Mouse (Mus musculus): ENCODE results near the gene Pam16. TPM values are rescaled to one million over a fixed set of nuclear protein-coding genes. Genes with fewer than 3 reads are reported as not detected.

Pam16 gene
- total RNA-seq, 2 experiments from 2014 or later, result 119 to 137 TPM

DNA sequence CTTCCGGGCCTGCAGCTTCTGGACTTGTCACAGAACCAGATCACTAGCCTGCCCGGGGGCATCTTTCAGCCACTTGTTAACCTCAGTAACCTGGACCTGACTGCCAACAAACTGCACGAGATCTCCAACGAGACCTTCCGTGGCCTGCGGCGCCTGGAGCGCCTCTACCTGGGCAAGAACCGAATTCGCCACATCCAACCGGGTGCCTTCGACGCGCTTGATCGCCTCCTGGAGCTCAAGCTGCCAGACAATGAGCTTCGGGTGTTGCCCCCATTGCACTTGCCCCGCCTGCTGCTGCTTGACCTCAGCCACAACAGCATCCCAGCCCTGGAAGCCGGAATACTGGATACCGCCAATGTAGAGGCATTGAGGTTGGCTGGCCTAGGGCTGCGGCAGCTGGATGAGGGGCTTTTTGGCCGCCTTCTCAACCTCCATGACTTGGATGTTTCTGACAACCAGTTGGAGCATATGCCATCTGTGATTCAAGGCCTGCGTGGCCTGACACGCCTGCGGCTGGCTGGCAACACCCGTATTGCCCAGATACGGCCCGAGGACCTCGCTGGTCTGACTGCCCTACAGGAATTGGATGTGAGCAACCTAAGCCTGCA lies 23.7 kb upstream of the Pam16 start:
- intact Hi-C loops (cut with DNase I), result no loop called here
- no peak for DNase-seq

- DNase-seq, result peak; percentile 59 to 62
- intact Hi-C loops (cut with DNase I), result no loop called here
Measured at GRCm38 (mm10) chr16:4647651-4648141, 22.9 kb upstream of the Pam16 start.

DNA sequence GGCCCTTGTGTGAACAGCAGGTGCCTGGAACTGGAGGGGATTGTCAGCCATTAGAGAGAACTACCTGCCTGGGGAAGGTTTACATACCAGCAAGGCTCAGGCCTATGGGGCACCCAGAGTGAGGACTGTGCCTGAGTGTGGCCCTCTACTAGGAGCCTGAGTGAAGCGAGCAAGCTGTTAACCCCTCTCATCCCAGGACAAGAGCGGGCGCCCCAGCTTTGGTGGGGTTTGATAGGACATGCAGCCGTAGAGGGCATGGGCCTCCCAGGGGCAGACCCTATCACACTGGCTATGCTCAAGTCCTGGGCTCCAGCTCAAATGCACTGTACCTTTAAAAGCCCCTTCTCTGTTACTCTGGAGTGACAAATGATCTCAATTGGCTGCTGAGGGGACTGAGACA lies 22.0 kb upstream of the Pam16 start:
- DNase-seq, result no peak
- intact Hi-C loops (cut with DNase I), result no loop called here

DNA sequence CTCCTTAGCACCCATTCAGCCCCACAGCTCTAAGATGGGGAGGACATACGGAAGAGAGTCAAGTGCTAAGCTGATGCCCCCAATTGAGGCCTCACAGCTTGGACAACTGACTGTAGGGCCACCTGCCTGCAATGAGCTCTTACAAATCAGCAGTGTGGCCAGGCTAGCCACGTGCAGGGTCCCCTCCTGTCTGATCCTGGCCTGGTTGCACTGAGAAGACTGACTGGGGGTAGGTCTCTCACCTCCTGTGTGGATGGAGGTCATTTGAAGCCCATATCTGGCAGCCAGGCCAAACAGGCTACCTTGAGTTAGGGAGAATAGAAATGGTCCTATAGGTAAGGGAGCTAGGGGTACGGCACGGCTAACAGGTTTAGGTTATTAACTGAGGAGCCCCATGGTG lies 21.1 kb upstream of the Pam16 start:
- no peak for DNase-seq
- intact Hi-C loops (cut with DNase I), result no loop called here

- intact Hi-C loops (cut with DNase I), result no loop called here
- peak; percentile 84 to 91 for DNase-seq
Measured at GRCm38 (mm10) chr16:4643670-4644419, 19.1 kb upstream of the Pam16 start.

DNA sequence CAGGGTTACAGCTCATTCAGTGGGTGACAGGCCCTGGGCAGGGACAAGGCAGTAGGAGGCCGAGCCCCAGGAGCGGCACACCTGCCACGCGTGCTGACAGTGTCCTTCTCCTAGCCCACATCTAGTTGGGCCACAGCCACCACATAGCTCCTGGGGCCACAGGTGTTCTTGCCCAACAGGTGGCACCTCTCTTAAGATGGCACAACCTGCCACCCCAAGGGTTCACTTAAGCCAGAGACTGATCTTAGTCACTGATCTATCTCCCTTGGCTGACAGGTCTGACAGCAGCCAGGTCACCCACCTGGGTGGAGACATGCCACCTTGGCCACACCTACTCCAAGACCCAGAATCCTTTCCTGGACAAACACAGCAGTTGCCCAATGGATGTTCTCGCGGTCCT lies 18.1 kb upstream of the Pam16 start:
- intact Hi-C loops (cut with DNase I), result no loop called here

DNA sequence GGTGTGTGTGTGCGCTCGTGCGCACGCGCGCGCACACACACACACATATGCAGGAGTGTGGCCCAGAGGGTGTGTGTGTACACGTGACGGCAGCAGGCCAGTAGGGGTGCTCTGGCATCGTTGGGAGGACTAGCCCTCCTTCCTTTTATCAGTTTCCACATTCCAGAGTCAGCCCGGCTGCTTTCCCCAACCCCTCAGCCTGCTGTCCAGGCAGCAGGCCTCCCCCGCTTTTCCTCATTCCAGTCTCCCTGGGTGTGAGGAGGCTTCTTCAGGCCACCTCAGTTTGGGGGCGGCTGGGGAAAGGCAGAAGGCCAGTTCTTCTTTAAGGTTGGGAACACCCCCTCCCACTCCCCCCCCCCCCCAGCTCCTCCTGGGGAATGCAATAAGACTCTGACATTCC lies 17.4 kb upstream of the Pam16 start:
- DNase-seq, result peak; percentile 71 to 80

More for the DNA sequence above, 18.1 kb upstream of the Pam16 start:
- no peak for DNase-seq

DNA sequence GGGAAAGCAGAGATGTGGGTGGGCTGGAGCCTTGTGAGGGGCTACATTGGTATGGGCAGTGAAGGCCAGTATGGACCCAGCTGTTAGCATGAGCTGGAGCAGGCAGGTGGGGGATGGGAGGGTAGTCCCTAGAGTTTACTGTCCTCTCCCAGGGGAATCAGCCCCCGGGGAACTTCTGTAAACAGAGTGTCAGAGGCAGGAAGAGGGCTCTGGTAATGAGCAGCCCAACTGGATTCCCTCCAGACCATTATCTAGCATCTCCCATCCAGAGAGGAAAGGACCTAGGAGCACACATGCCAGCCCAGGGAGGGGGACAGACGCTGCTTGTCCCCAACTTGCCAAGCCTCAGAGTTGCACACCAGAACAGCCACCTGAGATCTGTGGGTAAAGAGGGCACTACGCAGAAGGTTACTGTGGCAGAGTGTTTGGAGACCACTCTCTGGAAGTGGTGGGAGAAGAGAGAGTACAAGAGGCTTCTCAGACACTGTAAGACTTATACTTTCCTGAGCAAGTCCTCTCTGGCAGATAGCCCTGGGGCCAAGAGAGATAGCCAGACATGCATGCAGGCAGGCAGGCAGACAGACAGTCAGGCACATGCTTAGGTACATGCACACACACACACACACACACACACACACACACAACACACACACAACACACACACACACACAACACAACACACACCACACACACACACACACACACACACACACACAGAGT lies 16.5 kb upstream of the Pam16 start:
- intact Hi-C loops (cut with DNase I), result no loop called here
- DNase-seq, result peak; percentile 40 to 52

More for the DNA sequence above, 17.4 kb upstream of the Pam16 start:
- intact Hi-C loops (cut with DNase I), result no loop called here

DNA sequence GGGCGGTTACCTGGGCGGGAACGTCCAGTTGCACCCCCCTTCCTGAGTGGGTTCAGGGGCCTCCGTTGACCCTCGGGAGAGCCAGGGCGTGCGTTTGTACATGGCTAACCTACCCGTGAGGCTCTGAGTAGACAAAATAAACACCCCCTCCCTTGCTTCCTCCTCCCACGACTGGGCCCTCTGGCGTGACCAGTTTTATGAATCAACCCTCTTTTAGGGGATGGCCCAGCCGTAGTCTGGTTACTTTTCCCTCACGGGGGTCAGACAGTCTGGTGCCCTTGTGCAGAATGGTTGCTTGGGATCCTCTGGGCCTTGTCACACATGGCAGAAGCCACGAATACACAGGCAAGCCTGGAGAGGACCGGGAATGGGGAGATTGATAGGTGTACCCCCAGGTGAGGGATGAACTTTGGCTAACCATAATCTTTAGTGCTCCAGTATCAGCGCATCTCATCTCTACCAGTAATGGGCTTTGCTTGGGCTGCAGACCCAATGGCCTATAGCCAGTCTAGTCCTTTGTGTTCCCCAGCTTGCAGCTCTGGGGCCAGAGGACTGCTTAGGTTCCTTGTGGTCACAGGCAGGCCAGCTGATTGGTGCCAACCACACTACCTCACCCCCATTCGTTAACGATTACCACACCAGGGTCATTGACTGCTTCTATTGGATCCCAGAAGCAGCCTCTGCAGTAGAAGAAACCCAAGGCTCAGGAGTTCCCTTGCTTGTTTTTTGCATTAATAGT lies 15.6 kb upstream of the Pam16 start:
- intact Hi-C loops (cut with DNase I), result no loop called here
- peak in 1 of 2 experiments; percentile 38 for DNase-seq

DNA sequence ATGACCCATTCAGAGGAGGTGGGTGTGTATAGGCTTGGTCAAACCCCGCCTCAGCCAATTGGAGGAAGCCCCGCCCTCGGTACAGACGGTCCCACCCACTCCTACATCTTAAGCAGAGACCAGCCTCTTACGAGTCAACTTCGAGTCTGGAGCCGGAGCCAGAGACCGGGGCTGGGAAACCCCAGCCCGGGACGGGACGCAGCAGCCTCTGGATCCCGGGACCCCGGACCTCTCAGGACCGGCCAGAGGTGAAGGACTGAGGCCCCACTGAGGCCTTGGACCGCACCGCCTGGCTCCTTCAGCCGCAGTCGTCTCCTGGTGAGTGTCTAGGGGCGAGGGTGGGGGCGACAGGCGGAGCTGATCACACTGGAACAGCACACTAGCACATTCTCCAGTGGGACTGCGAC lies 15.0 kb upstream of the Pam16 start, which contains the start of the genes Vasn and Dnaja3:
TSS of gene Vasn (plus strand) at position 111 of the 407 bp plus-strand sequence.
TSS of gene Dnaja3 (plus strand) at position 159 of the 407 bp plus-strand sequence.
- intact Hi-C loops (cut with DNase I), result loop anchor here (10.0 kb wide), 1 partner anchor 505 kb away; the partner anchor contains the start of gene Sec14l5
- DNase-seq, result peak; percentile 86 to 87

GRCm38 (mm10) chr16:4638891-4639390 lies 14.2 kb upstream of the Pam16 start:
- DNase-seq, result no peak
- intact Hi-C loops (cut with DNase I), result loop anchor here (10.0 kb wide), 1 partner anchor 506 kb away; the partner anchor contains the start of gene Sec14l5

- intact Hi-C loops (cut with DNase I), result loop anchor here (10.0 kb wide), 1 partner anchor 509 kb away; the partner anchor contains the start of gene Sec14l5
- no peak for DNase-seq
Measured at GRCm38 (mm10) chr16:4635760-4636159, 11.0 kb upstream of the Pam16 start.

GRCm38 (mm10) chr16:4634681-4635080 lies 9.9 kb upstream of the Pam16 start:
- DNase-seq, result no peak
- intact Hi-C loops (cut with DNase I), result loop anchor here (5.0 to 10.0 kb wide), 3 partner anchors 158 to 510 kb away; partner anchors contain the start of genes Cdip1 and Sec14l5

DNA sequence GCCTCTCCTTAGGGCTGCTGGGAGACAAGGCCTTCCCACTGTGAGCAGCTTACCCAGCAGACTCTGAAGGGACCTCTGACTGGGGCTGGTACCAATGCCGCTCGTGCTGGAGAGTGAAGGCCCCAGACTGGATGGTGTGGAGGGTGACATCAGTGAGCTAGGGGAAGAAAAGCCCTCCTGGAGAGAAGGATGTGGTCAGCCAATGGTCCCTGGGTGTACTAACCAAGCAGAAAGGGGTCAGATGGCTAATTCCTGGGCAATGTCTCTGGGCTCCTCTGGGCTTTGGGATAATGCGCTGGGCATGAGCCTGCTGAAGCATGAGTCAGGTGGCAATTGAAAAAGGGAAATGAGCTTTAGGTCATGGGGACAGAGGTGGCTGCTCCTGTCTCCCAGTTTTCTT lies 8.9 kb upstream of the Pam16 start:
- intact Hi-C loops (cut with DNase I), result loop anchor here (5.0 to 10.0 kb wide), 3 partner anchors 159 to 511 kb away; partner anchors contain the start of genes Cdip1 and Sec14l5
- no peak for DNase-seq

DNA sequence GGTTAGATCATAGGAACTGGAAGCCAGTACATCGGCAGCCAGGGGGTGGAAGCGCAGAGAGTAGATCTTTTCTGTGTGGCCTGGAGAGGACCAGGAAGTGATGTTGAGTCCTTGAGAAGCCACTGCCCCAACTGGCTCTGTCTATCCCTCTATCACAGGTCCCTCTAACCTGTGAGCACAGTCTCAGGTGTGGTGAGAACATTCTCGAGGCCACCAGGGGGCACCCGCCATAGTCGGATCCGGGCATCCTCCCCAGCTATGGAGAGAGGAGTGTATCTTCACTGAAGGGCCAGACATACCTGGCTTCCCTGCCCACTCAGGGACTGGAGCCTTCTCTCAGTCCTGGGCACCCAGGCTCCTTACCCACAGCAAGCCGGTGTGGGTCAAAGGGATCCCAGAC lies 7.3 kb upstream of the Pam16 start:
- intact Hi-C loops (cut with DNase I), result loop anchor here (5.0 to 10.0 kb wide), 3 partner anchors 160 to 513 kb away; partner anchors contain the start of genes Cdip1 and Sec14l5
- DNase-seq, result peak; percentile 40 to 51

DNA sequence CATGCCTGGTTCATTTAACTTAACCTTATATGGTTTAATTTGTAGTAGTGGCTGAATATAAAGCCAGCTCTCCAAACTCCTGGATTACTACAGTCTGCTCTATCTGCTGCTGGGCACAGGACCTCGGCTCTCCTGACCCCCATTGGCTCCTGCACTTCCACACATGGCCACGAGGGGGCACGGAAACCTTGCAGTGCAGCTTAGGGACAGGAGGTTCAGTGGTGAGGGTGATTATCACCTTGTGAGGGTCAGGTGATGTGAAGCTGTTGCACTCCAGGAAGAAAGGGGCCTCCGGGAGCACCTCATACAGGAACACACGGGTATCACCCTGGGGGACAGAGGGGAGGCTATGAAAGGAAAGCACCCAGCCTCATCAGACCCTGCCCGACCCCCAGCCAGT lies 5.2 kb upstream of the Pam16 start:
- peak; percentile 85 to 93 for DNase-seq
- intact Hi-C loops (cut with DNase I), result loop anchor here (1.0 to 10.0 kb wide), 5 partner anchors 25 to 515 kb away; partner anchors contain the start of genes Cdip1 and Sec14l5

DNA sequence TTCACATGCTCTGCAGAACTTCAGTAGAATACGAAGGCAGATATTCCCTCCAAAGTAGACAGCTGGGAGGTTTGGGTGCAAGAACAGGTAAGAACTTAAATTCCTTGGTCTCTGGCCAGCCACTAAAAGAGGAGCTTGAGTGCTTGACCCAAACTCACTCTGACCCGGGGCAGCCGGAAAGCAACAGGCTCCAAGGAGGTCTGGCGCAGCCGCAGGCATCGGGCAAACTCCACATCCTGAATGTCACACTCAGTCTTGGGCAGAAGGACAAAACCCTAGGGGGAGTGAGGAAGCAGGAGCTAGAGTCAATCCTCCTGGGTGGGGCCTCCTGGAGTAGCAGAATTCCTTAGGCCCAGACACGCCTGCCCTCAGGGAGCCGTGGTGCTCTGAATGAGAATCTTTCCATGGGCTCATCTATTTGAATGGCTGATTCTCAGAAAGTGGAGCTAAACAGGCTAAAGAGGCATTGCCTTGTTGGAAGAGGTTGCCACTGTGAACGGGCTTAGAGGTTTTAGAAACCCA lies 4.2 kb upstream of the Pam16 start:
- intact Hi-C loops (cut with DNase I), result no loop called here
- DNase-seq, result no peak

GRCm38 (mm10) chr16:4627105-4627504 lies 2.3 kb upstream of the Pam16 start:
- intact Hi-C loops (cut with DNase I), result no loop called here
- no peak for DNase-seq

GRCm38 (mm10) chr16:4624074-4624473 lies 714 bp downstream of the Pam16 start:
- DNase-seq, result no peak
- intact Hi-C loops (cut with DNase I), result no loop called here
